Mouse (Mus musculus): ENCODE results near the gene Ube2g1. TPM values are rescaled to one million over a fixed set of nuclear protein-coding genes. Genes with fewer than 3 reads are reported as not detected.
A peak's percentile ranks its signal among the peaks of the same experiment; 100 is the strongest.

Gene Ube2g1
- polyA plus RNA-seq, 1 experiment from 2014 or later: 65.7 TPM

- Histone ChIP-seq H3K4me1 (peaks cover 11% of the 10 kb centered on the region; the same call in 1 of the 2 replicates), H3K36me3 (no peaks in the 10 kb centered on the region), H3K9ac (no peak overlapping the region), H3K27me3 (peaks cover 14% of the 10 kb centered on the region; the same call in 1 of the 2 replicates), H3K4me3 (peak overlapping the region; percentile 30), H3K4me2 (peak overlapping the region; percentile 48), H3K27ac (no peak overlapping the region; the same call in 1 of the 2 replicates), H3K9me3 (no peaks in the 10 kb centered on the region)
- WGBS: 4% methylated on average over 24 of the region's 24 CpGs
- ATAC-seq (ENCODE audit: insufficient number of reproducible peaks, low FRiP score, low TSS enrichment, low read depth): no peak
Observed at GRCm38 (mm10) chr11:72576466-72577351, 30.4 kb upstream of the Ube2g1 start.

GRCm38 (mm10) chr11:72578471-72578870 is 28.6 kb upstream of the Ube2g1 start:
- H3K4me3 ChIP-seq: no peak overlapping the region
- no peak overlapping the region for H3K9ac ChIP-seq
- WGBS: 56% methylated on average over 4 of the region's 4 CpGs
- peak overlapping the region; percentile 27; the same call in 1 of the 2 replicates for H3K27ac ChIP-seq
- H3K4me2 ChIP-seq: no peak overlapping the region
- H3K9me3 ChIP-seq: no peaks in the 10 kb centered on the region
- no peaks in the 10 kb centered on the region for H3K36me3 ChIP-seq
- peaks cover 14% of the 10 kb centered on the region; the same call in 1 of the 2 replicates for H3K27me3 ChIP-seq
- no peak for ATAC-seq (ENCODE audit: insufficient number of reproducible peaks, low FRiP score, low TSS enrichment, low read depth)
- H3K4me1 ChIP-seq: peaks cover 14% of the 10 kb centered on the region

GRCm38 (mm10) chr11:72581609-72582447 is 25.3 kb upstream of the Ube2g1 start:
- H3K9me3 ChIP-seq: no peaks in the 10 kb centered on the region
- no peak for ATAC-seq (ENCODE audit: insufficient number of reproducible peaks, low FRiP score, low TSS enrichment, low read depth)
- no peak overlapping the region for H3K27ac ChIP-seq
- WGBS: 60% methylated on average over 8 of the region's 8 CpGs
- no peak overlapping the region for H3K4me2 ChIP-seq
- no peaks in the 10 kb centered on the region for H3K36me3 ChIP-seq
- H3K4me3 ChIP-seq: no peak overlapping the region
- no peak overlapping the region for H3K9ac ChIP-seq
- peaks cover 6% of the 10 kb centered on the region for H3K4me1 ChIP-seq
- peaks cover 6% of the 10 kb centered on the region; the same call in 1 of the 2 replicates for H3K27me3 ChIP-seq

- Histone ChIP-seq H3K4me3 (no peak overlapping the region), H3K4me2 (no peak overlapping the region), H3K4me1 (peaks cover 3% of the 10 kb centered on the region; the same call in 1 of the 2 replicates), H3K9ac (no peak overlapping the region), H3K36me3 (no peaks in the 10 kb centered on the region), H3K27me3 (peaks cover 5% of the 10 kb centered on the region; the same call in 1 of the 2 replicates), H3K9me3 (no peaks in the 10 kb centered on the region), H3K27ac (no peak overlapping the region)
- no peak for ATAC-seq (ENCODE audit: insufficient number of reproducible peaks, low FRiP score, low TSS enrichment, low read depth)
- WGBS: 57% methylated on average over 3 of the region's 3 CpGs
Observed at GRCm38 (mm10) chr11:72582448-72582705, 24.7 kb upstream of the Ube2g1 start.

GRCm38 (mm10) chr11:72583092-72583491 is 24.0 kb upstream of the Ube2g1 start:
- Histone ChIP-seq H3K4me1 (peaks cover 3% of the 10 kb centered on the region; the same call in 1 of the 2 replicates), H3K9ac (no peak overlapping the region), H3K36me3 (no peaks in the 10 kb centered on the region), H3K9me3 (no peaks in the 10 kb centered on the region), H3K4me3 (no peak overlapping the region), H3K27me3 (no peaks in the 10 kb centered on the region), H3K4me2 (no peak overlapping the region), H3K27ac (no peak overlapping the region)
- no peak for ATAC-seq (ENCODE audit: insufficient number of reproducible peaks, low FRiP score, low TSS enrichment, low read depth)
- WGBS: 87% methylated on average over 2 of the region's 2 CpGs

- Histone ChIP-seq H3K4me2 (no peak overlapping the region), H3K27ac (no peak overlapping the region), H3K9me3 (no peaks in the 10 kb centered on the region), H3K4me3 (no peak overlapping the region), H3K4me1 (peaks cover 3% of the 10 kb centered on the region; the same call in 1 of the 2 replicates), H3K36me3 (no peaks in the 10 kb centered on the region), H3K27me3 (no peaks in the 10 kb centered on the region), H3K9ac (no peak overlapping the region)
- WGBS: 77% methylated on average over 3 of the region's 3 CpGs
- ATAC-seq (ENCODE audit: insufficient number of reproducible peaks, low FRiP score, low TSS enrichment, low read depth): no peak
Observed at GRCm38 (mm10) chr11:72586570-72586969, 20.5 kb upstream of the Ube2g1 start.

GRCm38 (mm10) chr11:72587537-72588233 is 19.4 kb upstream of the Ube2g1 start:
- no peaks in the 10 kb centered on the region for H3K9me3 ChIP-seq
- 62% methylated on average over 7 of the region's 7 CpGs for WGBS
- no peak overlapping the region for H3K27ac ChIP-seq
- no peak overlapping the region for H3K4me3 ChIP-seq
- H3K36me3 ChIP-seq: no peaks in the 10 kb centered on the region
- no peaks in the 10 kb centered on the region for H3K27me3 ChIP-seq
- no peak for ATAC-seq (ENCODE audit: insufficient number of reproducible peaks, low FRiP score, low TSS enrichment, low read depth)
- no peak overlapping the region for H3K9ac ChIP-seq
- no peaks in the 10 kb centered on the region for H3K4me1 ChIP-seq
- no peak overlapping the region for H3K4me2 ChIP-seq

GRCm38 (mm10) chr11:72595010-72595737 is 11.9 kb upstream of the Ube2g1 start:
- no peak overlapping the region for H3K4me3 ChIP-seq
- no peaks in the 10 kb centered on the region for H3K36me3 ChIP-seq
- no peaks in the 10 kb centered on the region for H3K27me3 ChIP-seq
- H3K4me1 ChIP-seq: no peaks in the 10 kb centered on the region
- H3K27ac ChIP-seq: no peak overlapping the region
- 67% methylated on average over 2 of the region's 2 CpGs for WGBS
- no peak for ATAC-seq (ENCODE audit: insufficient number of reproducible peaks, low FRiP score, low TSS enrichment, low read depth)
- no peaks in the 10 kb centered on the region for H3K9me3 ChIP-seq
- no peak overlapping the region for H3K4me2 ChIP-seq
- no peak overlapping the region for H3K9ac ChIP-seq

- no peak for ATAC-seq (ENCODE audit: insufficient number of reproducible peaks, low FRiP score, low TSS enrichment, low read depth)
- no peak overlapping the region for H3K9ac ChIP-seq
- H3K9me3 ChIP-seq: no peaks in the 10 kb centered on the region
- 89% methylated on average over 4 of the region's 4 CpGs for WGBS
- no peak overlapping the region for H3K4me3 ChIP-seq
- H3K4me1 ChIP-seq: no peaks in the 10 kb centered on the region
- no peak overlapping the region for H3K27ac ChIP-seq
- H3K36me3 ChIP-seq: no peaks in the 10 kb centered on the region
- no peaks in the 10 kb centered on the region for H3K27me3 ChIP-seq
- H3K4me2 ChIP-seq: no peak overlapping the region
Observed at GRCm38 (mm10) chr11:72597780-72598179, 9.3 kb upstream of the Ube2g1 start.

GRCm38 (mm10) chr11:72607469-72608070 is 487 bp downstream of the Ube2g1 start:
- no peaks in the 10 kb centered on the region for H3K36me3 ChIP-seq

More at GRCm38 (mm10) chr11:72607469-72608070, 487 bp downstream of the Ube2g1 start:
- peak overlapping the region; percentile 94 for H3K4me3 ChIP-seq
- WGBS: 0% methylated on average over 78 of the region's 79 CpGs
- H3K4me2 ChIP-seq: peak overlapping the region; percentile 71
- peak overlapping the region; percentile 95 for H3K9ac ChIP-seq
- ATAC-seq (ENCODE audit: insufficient number of reproducible peaks, low FRiP score, low TSS enrichment, low read depth): peak; percentile 49
- no peaks in the 10 kb centered on the region for H3K9me3 ChIP-seq
- peaks cover 9% of the 10 kb centered on the region; the same call in 1 of the 2 replicates for H3K4me1 ChIP-seq
- peak overlapping the region; percentile 99 for H3K27ac ChIP-seq
- H3K27me3 ChIP-seq: no peaks in the 10 kb centered on the region
